Mouse (Mus musculus): ENCODE results near the gene Fam53a.
A peak's percentile ranks its signal among the peaks of the same experiment; 100 is the strongest.

The Fam53a gene

DNA sequence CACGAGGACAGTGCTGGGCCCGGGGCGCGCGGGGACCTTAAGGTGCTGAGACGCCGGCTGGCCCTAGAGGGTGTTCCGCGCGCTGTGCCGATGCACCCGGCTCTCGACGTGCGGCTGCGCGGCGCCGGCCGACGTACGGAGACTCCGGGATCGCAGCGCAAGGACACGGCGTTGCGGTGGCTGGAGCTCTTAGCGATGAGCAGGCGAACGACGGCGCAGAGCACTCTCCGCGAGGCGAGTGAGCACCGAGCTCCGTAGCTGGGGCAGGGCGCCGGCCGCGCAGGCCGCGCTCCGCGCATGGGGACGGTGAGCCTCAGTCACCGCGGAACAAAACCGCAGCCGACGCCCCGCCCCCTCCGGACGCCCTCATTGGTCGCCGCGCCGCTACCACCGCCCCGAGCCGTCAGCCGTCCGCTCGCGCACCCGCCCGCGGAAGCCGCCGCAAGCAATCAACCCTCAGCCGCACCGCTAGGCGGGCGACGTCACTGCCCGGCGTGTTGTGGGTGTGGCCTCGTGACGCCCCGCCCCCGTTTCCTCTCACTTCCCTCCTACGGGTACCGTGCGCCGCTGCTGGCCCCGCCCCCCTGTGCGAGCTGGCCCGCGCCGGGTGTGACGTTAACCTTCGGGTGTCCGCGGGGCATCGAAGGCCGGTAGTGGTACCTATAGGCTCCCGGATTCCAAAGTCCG is at the start of gene Fam53a, which contains the start of gene Gm9903:
Fam53a (minus strand) TSS at position 335 of the 687 bp plus-strand sequence.
Gm9903 (plus strand) TSS at position 625 of the 687 bp plus-strand sequence.
- DNase-seq (ENCODE audit: low read depth, low spot score) = peak; percentile 99

DNA sequence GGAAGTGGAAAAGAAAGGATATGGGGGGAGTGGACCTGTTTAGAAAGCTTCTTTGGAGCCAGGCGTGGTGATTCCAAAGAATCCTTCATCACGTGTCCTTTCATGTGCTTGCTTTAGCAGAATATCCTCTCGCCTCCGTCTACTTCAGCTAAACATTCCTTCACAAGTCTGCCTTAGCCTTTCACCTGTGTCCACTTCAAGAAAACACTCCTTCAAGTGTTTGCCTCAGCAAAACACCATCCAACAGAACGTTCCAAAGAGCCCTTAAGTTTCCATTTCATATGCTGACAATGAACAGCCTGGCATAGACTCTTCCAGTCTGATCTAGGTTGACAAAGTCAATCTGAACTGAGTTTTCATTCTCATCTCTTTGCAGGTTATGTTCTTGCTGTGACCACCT is 48.8 kb upstream of the Fam53a start:
- no peak for DNase-seq (ENCODE audit: low read depth, low spot score)

DNA sequence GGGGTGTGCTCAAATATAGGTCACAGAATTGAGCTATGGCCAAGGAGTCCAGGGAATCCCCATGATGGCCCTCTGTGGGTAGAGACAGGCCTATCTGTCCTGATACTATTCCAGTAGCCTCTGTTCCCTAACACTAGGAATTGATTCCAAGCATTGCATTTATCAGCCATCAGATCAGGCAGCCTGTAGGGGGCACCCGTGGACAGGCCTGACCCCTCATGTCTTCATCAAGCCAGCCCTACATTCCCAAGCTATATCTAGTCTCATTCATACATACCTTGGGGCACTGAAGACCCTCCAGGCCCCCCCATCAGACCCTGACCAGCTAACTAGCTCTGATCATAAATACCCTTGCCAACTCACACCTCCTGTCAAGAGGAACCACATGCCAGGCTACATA is 46.5 kb upstream of the Fam53a start:
- peak; percentile 51 for DNase-seq (ENCODE audit: low read depth, low spot score)

DNA sequence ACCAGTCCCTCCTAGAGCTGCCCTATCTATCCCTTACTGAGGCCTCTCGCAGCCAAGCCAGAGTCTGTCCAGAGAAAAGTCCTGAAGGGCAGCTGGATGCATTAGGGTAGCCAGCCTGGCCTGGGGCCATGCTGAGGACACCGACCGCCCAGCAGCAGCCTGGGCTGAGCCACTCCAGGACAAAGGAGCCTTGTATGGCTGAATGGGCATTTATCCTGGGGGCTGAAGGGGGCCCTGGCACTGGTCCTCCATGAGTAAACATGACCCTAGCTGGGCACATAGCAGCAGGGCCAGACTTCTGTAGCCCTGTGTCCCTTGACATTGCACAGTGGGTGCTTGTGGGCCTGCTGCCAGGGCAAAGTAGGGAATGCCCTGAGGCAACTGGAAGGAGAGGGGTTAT is 45.0 kb upstream of the Fam53a start:
- DNase-seq (ENCODE audit: low read depth, low spot score) = no peak

DNA sequence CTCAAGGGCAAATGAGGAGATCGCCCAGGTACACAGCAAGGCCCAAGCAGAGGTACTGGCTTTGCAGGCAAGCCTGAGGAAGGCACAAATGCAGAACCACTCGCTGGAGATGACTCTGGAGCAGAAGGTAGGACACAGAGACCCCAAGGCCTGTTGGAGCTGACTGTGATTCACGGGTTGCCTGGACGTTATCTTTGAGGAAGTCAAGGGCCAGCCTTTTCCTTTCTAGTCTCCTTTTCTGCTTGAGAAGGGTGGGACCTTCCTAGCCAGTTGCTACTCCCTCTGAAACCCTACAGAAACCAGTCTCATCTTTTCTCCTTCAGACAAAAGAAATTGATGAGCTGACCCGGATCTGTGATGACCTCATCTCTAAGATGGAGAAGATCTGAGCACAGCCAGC is 42.2 kb upstream of the Fam53a start:
- DNase-seq (ENCODE audit: low read depth, low spot score) = no peak

DNA sequence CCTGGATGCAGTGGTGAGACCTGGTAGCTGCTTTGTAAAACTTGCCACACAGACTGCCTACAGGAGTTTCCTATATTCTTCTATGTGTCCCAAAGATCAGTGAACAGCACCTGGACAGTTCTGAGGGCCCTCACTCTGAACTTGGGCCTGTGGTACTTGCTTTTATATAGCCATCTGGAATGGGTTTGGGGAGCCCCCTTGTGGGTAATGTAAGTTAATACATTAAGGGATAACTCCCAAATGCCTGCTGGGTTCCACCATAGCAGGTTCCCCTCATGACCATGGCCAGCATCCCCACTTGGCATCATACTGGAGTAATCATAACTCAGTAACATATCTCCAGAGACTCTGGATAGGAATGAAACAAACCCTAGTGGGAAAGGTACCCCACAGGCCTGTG is 38.8 kb upstream of the Fam53a start:
- peak; percentile 51 for DNase-seq (ENCODE audit: low read depth, low spot score)

DNA sequence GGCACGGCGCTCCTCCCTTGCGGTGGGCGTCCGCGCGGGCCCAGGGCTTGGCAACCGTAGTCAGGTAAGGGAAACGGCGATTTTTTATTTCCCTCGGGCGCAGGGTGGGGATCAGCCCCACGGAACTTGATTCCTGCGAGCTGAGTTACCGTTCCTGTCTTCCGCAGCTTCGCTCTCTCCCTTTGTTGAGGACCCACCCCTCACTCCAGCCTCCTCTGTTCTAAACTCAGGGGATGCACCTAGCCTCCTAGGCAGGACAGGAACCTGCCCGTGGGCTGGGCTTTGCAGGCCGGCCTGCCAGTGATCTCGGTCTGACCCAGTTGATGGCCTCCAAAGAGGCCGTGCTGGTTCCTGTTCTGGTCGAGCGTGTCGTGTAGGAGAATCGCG is 29.2 kb upstream of the Fam53a start:
- DNase-seq (ENCODE audit: low read depth, low spot score) = no peak

DNA sequence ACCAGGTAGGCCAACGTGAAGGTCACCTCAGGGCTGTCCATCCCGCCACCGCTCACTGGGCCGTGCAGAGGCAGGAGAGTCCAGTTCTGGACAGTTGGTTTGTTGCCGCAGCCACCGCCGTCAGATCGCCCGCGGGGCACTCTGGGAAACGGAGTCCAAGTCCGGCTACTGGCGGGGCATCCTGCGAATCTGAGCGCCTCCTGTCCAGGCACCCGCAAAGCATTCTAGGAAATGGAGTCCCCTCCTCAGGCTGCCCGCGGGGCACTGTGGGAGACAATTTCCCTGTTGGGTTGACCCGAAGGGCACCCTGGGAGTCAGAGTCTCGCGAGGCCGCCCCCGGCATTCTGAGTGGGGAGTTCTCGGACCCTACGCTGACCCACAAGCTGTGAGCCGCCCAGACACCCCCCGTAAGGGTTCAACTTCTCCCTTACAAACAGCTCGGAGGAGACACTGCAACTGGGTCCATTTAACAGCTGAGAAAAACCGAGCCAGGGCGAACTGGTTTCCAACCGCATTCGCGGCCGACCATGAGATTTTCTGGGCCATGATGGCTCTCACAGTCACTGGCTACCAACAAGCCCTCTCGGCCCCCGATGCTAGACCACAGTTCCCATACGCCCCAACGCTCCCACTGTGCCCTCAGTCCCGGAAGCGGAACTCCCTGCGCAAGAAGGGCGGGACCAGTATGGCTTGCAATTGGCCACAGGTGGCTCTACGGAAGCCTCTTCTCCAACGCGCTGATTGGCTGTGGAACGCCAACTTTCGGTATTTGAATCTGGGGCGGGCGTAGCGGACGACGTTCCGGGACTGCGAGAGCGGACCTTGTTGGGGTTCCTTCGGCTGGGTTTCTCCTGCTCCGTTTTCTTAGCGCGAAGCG is 28.6 kb upstream of the Fam53a start, which contains the start of the genes Tacc3 and Tmem129:
Tacc3 (plus strand) TSS at position 342 of the 877 bp plus-strand sequence.
Tmem129 (minus strand) TSS at position 630 of the 877 bp plus-strand sequence.
- DNase-seq (ENCODE audit: low read depth, low spot score) = peak; percentile 98

DNA sequence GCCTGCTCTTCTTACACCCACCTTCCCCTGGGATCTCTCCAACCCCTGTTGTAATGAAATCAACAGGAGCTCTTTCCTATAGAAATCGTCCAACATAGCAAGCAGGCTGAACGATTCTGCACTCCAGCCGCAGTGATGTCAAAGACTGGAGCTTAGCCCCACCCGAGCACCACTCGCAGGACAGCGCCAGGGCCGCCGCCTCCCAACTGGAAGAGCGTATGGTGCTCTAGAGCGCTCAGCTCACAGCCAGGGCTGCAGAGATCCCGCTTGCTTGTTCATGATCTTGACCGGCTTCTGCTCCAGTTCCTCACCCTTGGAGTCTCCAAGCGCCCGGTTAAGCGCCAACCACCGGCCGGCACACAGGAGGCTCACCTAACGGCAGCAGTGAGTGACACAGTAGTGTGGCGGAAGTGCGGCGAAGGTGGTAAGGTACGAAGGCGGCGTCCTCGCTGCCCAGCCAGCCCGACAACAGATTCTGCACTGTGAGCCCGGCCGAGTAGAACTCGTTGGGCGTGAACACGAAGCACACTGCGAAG is 27.9 kb upstream of the Fam53a start:
- DNase-seq (ENCODE audit: low read depth, low spot score) = peak; percentile 91

DNA sequence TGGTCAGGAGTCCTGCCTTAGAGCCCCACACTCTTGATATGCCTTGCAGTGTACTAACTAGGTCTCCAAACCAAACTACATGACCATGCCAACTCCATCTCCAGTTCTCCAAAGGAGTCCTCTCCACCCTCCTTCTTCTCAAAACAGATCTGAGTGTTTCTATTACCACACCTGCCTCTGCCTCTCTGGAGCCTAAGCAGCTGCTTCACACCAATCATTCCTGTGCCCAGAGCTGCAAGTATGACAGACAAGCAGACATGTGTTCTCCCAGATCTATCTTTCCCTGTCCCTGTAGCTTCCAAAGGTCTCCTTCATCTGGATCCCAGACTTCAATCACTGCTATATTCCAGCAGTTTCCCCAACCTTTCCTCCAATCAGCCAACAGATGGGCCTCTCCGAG is 27.3 kb upstream of the Fam53a start:
- peak; percentile 45 for DNase-seq (ENCODE audit: low read depth, low spot score)

DNA sequence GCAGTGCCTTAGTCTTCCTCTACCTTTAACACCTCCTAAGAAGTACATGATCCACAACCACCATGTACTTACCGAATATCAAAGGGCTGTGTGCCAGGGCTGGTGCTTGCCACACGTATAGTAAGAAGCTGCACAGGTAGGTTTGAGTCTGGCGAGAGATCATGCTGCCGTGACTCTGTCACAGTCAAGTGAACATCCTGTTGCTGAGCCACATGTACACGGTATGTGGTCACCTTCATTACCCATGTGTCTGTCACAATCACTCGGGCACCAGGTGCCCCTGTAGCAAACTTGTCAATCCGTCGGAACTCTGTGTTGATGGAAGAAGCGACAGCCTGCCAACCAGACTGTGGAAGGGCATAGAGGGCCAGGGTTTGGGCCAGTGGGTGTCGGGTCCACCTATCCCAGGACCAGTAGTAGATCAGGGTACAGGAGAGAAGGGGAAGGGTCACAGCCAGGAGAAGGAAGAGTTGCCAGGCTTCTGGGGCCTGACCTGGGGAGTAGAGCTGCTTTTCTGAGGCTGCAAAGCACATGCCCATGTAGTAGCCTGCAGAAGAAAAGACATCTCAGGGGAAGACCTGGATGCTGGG is 25.9 kb upstream of the Fam53a start:
- DNase-seq (ENCODE audit: low read depth, low spot score) = peak; percentile 75

DNA sequence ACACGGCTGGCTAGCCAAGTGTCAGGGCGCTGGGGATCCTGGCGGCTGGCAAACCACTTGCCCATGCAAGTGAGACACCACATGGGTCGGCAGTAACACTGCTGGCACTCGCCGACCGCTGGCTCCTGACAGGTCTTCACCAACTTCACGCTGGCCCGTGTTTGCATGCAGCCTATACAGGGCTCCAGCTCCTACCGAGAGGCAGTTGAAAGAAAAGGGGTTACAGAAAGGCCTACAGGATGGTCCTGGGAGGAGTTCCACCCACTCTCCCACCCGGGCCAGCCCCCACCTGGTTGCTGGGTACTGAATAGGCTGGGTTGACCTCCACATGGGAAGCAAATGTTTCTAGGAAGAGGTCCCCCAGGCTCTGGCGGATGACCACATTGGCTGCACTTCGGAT is 25.0 kb upstream of the Fam53a start:
- no peak for DNase-seq (ENCODE audit: low read depth, low spot score)

DNA sequence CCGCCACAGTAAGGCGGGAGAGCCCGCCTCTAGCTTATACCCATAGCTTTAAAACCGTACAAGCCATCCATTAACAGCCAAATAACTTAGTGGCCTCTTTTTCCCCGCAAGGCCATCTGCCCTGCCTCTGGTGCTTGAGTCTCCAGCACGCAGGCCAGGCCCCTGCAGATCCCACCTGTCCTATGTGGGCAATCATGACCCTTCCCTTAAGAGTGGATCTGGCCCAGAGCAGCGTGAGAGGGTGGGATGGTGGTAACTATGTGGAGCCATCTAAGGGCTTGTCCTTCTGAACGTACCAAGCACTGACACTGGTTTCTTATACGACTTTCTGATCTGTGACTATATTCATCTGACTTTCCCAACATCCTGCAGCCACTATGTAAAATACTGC is 23.3 kb upstream of the Fam53a start:
- DNase-seq (ENCODE audit: low read depth, low spot score) = no peak

DNA sequence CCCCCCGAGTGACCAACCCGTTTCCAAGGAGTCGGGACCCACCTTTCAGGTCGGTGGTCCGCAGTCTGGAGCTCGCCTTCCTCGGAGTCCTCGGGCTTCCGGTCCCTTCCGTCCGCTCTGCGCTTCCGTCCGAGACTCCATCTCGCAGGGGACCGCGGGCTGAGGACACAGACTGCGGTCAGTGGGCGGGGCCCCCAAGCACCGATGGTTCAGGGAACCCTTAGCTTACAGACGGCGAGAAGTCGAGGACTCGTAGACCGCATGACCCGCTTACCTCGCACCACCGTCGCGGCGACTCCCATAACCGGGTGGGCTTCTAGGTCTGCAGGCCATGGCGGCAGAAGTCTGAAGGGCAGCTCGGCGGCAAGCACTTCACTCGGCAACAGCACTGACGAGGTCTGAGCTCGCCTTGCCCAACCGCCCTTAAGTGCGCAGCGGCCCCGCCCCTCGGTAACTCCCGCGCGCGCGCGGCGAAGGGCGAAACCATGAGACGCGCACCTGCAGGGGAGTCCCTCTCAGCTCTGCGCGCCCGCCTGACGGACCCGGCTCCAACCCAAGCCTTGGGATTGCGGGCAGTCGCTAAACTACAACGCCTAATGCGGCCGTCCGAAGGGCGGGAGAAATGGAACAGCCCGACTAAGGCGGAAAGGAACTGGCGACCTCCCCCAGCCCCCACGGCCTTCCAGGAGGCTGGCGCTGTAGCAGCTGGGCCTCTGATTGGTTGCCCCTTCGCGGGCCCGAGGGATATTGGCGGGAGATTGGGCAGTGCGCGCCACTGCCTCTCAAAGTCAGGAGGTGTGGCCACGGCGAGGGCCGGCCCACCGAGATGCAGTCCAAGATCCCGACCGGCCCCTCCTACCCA is 22.7 kb upstream of the Fam53a start, which contains the start of gene Slbp:
Slbp (minus strand) TSS at position 654 of the 862 bp plus-strand sequence.
- peak; percentile 99 for DNase-seq (ENCODE audit: low read depth, low spot score)

DNA sequence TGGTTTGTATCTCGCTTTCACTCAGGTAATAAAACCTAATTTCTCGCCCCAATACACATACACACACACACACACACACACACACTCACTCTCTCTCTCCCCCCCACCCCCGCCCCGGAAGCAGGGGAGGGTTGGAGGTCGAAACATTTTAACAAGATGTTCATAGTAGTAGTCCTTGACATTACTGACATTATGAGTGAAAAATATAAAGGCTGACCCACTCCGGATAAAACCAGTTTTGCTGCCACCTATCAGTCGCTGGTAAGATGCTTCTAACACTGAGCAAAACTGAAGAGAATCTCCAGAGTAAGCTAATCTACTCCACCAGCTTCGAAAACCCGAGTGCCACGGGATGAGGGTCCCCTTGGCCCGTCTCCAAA is 22.1 kb upstream of the Fam53a start:
- DNase-seq (ENCODE audit: low read depth, low spot score) = no peak

DNA sequence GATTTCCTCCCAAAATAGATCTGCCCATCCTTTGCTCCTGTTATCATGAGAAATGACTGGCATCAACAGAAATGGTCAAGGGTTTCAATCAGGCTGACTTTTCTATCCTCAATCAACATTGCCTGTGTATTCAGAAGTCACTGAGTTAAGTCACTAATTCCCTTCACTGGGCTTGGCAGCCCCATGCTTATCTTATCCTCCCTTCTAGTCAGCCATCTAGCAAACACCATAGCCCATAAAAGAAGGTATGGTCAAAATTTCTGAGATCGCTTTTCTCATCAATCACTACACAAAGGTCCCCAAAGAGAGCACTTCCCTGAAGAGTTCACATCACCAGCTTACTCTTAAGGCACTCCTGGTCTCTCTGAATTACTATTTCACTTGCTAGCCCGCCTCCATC is 21.6 kb upstream of the Fam53a start:
- DNase-seq (ENCODE audit: low read depth, low spot score) = peak; percentile 19

DNA sequence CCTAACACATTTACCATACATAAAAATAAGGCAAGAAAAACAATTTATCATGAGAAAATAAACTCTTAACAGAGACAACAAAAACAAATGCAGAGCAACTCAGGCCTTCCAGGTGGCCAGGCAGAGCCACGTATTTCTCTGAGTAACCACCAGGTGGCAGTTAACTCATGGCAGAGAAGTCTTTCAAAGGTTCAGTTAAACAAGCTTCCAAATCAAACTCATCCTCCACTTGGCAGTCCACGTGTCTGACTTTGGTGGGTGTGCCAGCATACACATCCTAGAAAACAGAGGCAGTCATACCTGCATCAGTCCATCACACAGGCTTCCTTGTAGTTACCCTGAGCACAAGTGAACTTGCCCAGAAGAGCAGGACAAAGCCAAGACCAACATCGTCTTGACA is 11.2 kb upstream of the Fam53a start:
- DNase-seq (ENCODE audit: low read depth, low spot score) = peak; percentile 51

DNA sequence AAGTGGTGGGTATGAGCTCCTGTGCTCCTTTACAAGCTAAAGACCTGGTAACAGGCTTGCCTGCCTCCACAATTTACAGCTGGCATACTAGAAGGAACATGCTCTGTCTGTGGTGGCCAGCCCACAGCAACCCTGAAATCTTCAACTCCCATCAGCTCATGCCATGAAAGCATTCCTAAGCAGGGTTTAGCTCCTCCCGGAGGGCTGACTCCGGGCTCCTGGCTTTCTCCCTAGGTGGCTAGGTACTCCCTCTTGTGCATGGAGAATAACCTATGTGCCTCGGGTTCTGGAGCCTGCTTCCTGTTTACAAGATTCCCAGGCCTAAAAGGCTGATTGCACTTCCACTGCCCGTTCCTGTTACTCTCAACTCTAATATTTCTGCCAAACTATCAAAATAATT is 9.4 kb upstream of the Fam53a start:
- no peak for DNase-seq (ENCODE audit: low read depth, low spot score)

DNA sequence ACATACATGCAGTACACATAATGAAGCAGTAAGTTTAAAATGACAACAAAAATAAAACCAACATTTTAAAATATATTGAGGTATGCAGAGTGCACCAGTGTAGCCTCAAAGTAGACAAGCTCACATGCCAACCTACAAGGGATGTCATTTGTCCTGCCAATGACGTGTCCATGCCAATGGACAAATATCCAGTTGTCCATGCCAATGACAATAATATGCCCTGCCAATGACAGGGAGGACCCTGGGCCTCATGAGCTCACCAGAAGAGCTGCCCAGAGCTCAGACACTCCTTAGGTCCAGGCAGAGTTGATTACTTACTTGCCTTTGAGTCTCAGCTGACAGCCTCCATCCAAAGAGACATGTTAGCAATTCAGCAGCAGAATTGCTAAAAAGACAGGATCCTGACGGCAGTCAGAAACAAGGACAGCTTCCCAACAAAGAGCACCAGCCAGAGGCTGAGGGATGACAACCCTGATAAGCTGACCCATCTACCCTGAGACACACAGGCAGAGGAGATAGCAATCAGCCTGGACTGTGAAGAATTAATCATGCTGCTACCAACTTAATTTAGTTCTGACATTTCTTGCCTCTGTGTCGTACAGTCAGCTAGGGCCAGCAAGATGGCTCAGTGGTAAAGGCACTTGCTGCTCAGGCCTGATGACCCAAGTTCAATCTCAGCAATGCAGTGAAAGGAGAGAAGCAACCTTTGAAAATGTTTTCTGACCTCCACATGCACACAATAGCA is 8.3 kb upstream of the Fam53a start:
- no peak for DNase-seq (ENCODE audit: low read depth, low spot score)

DNA sequence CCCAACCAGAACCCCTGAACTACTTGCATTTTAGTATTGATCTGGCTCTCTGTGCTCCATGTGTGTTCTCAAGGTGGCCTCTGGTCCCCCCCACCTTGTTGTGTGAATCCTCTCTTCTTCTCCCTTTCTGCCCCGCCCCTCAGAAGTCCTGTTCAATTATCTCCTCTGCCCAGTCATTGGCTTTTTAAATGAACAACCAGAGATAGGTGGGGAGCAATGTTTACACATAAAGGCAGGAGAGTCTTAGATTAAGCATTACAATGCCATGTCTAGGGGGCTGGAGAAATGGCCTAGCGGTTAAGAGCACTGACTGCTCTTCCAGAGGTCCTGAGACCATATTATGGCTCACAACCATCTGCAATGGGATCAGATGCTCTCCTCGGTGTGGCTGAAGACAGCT is 5.9 kb upstream of the Fam53a start:
- DNase-seq (ENCODE audit: low read depth, low spot score) = no peak
